Mouse (Mus musculus): Measurements from ENCODE around the gene Gpnmb. TPM values are rescaled to one million over a fixed set of nuclear protein-coding genes. Genes with fewer than 3 reads are reported as not detected.
A peak's percentile ranks its signal among the peaks of the same experiment; 100 is the strongest.

The Gpnmb gene
- polyA plus RNA-seq (2015; fragmentation: Nextera tagmentation; extraction: Ambion mirVana) = 0.38 and 1.1 TPM in 2 replicates

- 0 out of 2 replicates have a peak, but pooled peaks have one; percentile 36 for ATAC-seq (replicated peaks; ENCODE audit: low FRiP score)
- H3K27ac ChIP-seq = no peak within 1 kb of the TSS
- H3K4me1 ChIP-seq = peaks cover 28% of the 10 kb centered on the region
- no peaks in the 10 kb centered on the region for H3K36me3 ChIP-seq
- H3K4me2 ChIP-seq = peak within 1 kb of the TSS; percentile 50
- no peaks in the 10 kb centered on the region for H3K9me3 ChIP-seq (replicated peaks)
- peaks cover 15% of the 10 kb centered on the region for H3K27me3 ChIP-seq
- peak within 1 kb of the TSS; percentile 23; the same call in 1 of the 2 replicates for H3K9ac ChIP-seq
- 41% methylated on average over 28 of the region's 28 CpGs for WGBS
- H3K4me3 ChIP-seq (replicated peaks) = peak within 1 kb of the TSS; percentile 19
Measured at GRCm38 (mm10) chr6:49036275-49037267, at the start of gene Gpnmb. Gene Gpnmb, plus strand, starts transcription at chr6:49036546.

- H3K4me3 ChIP-seq (replicated peaks) = no peak overlapping the region
- H3K4me1 ChIP-seq = no peaks in the 10 kb centered on the region
- no peak overlapping the region for H3K9ac ChIP-seq
- ATAC-seq (replicated peaks; ENCODE audit: low FRiP score) = no peak
- H3K27me3 ChIP-seq = no peaks in the 10 kb centered on the region
- H3K9me3 ChIP-seq (replicated peaks) = no peaks in the 10 kb centered on the region
- WGBS = 90% methylated on average over 5 of the region's 5 CpGs
- H3K27ac ChIP-seq = no peak overlapping the region
- no peaks in the 10 kb centered on the region for H3K36me3 ChIP-seq
- H3K4me2 ChIP-seq = no peak overlapping the region
Measured at GRCm38 (mm10) chr6:48989971-48990370, 46.4 kb upstream of the Gpnmb start.

- no peak overlapping the region for H3K4me2 ChIP-seq
- H3K9me3 ChIP-seq (replicated peaks) = no peaks in the 10 kb centered on the region
- no peak overlapping the region for H3K9ac ChIP-seq
- no peak overlapping the region for H3K27ac ChIP-seq
- no peak for ATAC-seq (replicated peaks; ENCODE audit: low FRiP score)
- WGBS = 76% methylated on average over 4 of the region's 4 CpGs
- H3K4me3 ChIP-seq (replicated peaks) = no peak overlapping the region
- no peaks in the 10 kb centered on the region for H3K36me3 ChIP-seq
- H3K27me3 ChIP-seq = no peaks in the 10 kb centered on the region
- H3K4me1 ChIP-seq = no peaks in the 10 kb centered on the region
Measured at GRCm38 (mm10) chr6:48991991-48992390, 44.4 kb upstream of the Gpnmb start.

GRCm38 (mm10) chr6:48998186-48998585 is 38.2 kb upstream of the Gpnmb start:
- Histone ChIP-seq H3K27ac (no peak overlapping the region), H3K36me3 (no peaks in the 10 kb centered on the region), H3K9me3 (replicated peaks) (no peaks in the 10 kb centered on the region), H3K9ac (no peak overlapping the region), H3K4me1 (no peaks in the 10 kb centered on the region), H3K4me2 (no peak overlapping the region), H3K4me3 (replicated peaks) (no peak overlapping the region), H3K27me3 (no peaks in the 10 kb centered on the region)
- 48% methylated on average over 6 of the region's 6 CpGs for WGBS
- no peak for ATAC-seq (replicated peaks; ENCODE audit: low FRiP score)

- Histone ChIP-seq H3K27me3 (no peaks in the 10 kb centered on the region), H3K4me2 (no peak overlapping the region), H3K9ac (no peak overlapping the region), H3K9me3 (replicated peaks) (no peaks in the 10 kb centered on the region), H3K36me3 (no peaks in the 10 kb centered on the region), H3K4me1 (no peaks in the 10 kb centered on the region), H3K27ac (no peak overlapping the region), H3K4me3 (replicated peaks) (no peak overlapping the region)
- 89% methylated on average over 4 of the region's 4 CpGs for WGBS
- ATAC-seq (replicated peaks; ENCODE audit: low FRiP score) = no peak
Measured at GRCm38 (mm10) chr6:48998796-48999195, 37.5 kb upstream of the Gpnmb start.

DNA sequence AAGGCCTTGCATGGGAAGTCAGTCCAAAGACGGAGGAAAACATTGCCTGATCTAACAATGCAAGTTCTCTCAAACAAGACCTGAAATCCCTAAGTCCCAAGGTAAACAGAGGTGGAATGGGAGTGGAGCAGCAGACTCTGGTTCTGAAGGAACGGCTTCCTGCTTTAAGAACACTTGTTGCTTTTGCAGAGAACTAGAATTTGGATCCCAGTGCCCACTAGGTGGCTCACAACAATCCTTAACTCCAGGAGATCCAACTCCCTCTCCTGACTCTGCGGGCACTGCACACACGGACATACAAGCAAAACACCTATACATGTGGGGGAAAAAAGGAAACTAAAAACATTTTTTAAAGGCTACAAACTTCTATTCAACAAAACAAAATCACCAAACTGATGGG is 33.0 kb upstream of the Gpnmb start:
- H3K27ac ChIP-seq = no peak overlapping the region
- H3K36me3 ChIP-seq = no peaks in the 10 kb centered on the region
- no peak overlapping the region for H3K9ac ChIP-seq
- H3K9me3 ChIP-seq (replicated peaks) = no peaks in the 10 kb centered on the region
- peaks cover 3% of the 10 kb centered on the region for H3K4me1 ChIP-seq
- H3K27me3 ChIP-seq = no peaks in the 10 kb centered on the region
- H3K4me3 ChIP-seq (replicated peaks) = no peak overlapping the region
- H3K4me2 ChIP-seq = no peak overlapping the region
- no peak for ATAC-seq (replicated peaks; ENCODE audit: low FRiP score)
- WGBS = 37% methylated on average over 4 of the region's 4 CpGs

DNA sequence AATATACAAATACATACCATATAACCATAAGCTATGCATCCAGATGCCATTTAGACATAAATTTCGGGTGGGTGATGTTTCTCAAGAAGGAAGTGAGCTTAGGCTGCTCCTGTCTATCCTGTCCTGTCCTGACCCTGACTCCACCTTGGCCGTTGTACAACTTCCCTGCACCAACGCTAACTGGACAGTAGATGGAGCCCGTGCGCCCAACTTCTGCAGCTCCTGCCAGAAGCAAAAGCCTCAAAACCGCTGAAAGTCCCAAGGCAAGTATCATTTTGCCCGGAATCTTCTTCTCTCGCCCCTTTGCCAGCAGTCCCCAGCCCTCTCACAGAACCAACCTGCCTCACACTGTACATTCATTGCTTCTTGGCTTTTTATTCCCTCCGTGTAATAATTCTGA is 28.4 kb upstream of the Gpnmb start:
- Histone ChIP-seq H3K9me3 (replicated peaks) (no peaks in the 10 kb centered on the region), H3K27ac (no peak overlapping the region), H3K9ac (no peak overlapping the region; the same call in 1 of the 2 replicates), H3K4me2 (peak overlapping the region; percentile 65), H3K4me3 (replicated peaks) (peak overlapping the region; percentile 41), H3K36me3 (no peaks in the 10 kb centered on the region), H3K27me3 (no peaks in the 10 kb centered on the region), H3K4me1 (peaks cover 12% of the 10 kb centered on the region)
- no peak for ATAC-seq (replicated peaks; ENCODE audit: low FRiP score)
- 3% methylated on average over 9 of the region's 9 CpGs for WGBS

- Histone ChIP-seq H3K4me1 (peaks cover 12% of the 10 kb centered on the region), H3K9ac (no peak overlapping the region; the same call in 1 of the 2 replicates), H3K4me2 (peak overlapping the region; percentile 65), H3K4me3 (replicated peaks) (peak overlapping the region; percentile 41), H3K27me3 (no peaks in the 10 kb centered on the region), H3K9me3 (replicated peaks) (no peaks in the 10 kb centered on the region), H3K36me3 (no peaks in the 10 kb centered on the region), H3K27ac (no peak overlapping the region)
- no peak for ATAC-seq (replicated peaks; ENCODE audit: low FRiP score)
- WGBS = 12% methylated on average over 13 of the region's 13 CpGs
Measured at GRCm38 (mm10) chr6:49008420-49009160, 27.8 kb upstream of the Gpnmb start.

DNA sequence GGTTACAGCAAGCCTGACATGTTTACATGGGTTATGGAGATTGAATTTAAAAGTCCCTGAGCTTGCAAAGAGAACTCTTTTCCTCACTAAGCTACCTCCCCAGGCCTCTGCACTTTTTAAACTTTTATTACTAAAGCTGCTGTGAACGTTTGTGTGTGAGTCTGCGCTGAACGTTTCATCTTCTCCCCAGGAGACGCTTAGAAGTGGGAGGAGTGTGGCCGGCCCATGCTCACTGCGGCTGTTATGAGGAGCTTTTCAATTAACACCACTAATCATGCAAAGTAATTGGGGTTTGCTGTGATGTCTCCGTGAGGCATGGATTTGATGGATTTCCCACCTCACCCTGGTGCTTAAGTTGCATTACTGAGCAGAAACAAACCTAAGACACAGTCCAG is 27.2 kb upstream of the Gpnmb start:
- H3K9ac ChIP-seq = no peak overlapping the region
- H3K27me3 ChIP-seq = no peaks in the 10 kb centered on the region
- H3K9me3 ChIP-seq (replicated peaks) = no peaks in the 10 kb centered on the region
- peak overlapping the region; percentile 65 for H3K4me2 ChIP-seq
- H3K4me1 ChIP-seq = peaks cover 12% of the 10 kb centered on the region
- no peak overlapping the region for H3K27ac ChIP-seq
- peak overlapping the region; percentile 41 for H3K4me3 ChIP-seq (replicated peaks)
- no peaks in the 10 kb centered on the region for H3K36me3 ChIP-seq
- 18% methylated on average over 7 of the region's 7 CpGs for WGBS
- ATAC-seq (replicated peaks; ENCODE audit: low FRiP score) = no peak; the same call in 1 of the 2 replicates

DNA sequence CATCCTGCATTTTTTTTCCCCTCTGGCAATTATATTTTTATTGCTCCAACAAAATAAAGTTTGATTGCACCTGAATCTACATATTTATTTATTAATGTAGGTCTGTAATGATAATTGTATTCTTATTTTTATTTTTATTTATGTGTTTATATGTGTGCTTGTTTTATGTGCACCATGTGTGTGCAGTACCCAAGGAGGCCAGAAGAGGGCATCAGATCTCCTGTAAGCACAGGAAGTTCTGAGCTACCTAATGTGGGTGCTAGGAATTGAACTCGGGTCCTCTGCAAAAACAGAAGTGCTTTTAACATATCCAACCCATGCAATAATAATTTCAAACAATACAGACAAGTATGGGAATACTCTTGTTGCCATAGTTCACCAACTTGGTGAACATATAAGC is 26.7 kb upstream of the Gpnmb start:
- H3K4me1 ChIP-seq = peaks cover 12% of the 10 kb centered on the region
- WGBS = 83% methylated on average over 1 of the region's 1 CpGs
- H3K4me2 ChIP-seq = no peak overlapping the region
- no peak overlapping the region for H3K27ac ChIP-seq
- H3K27me3 ChIP-seq = no peaks in the 10 kb centered on the region
- no peaks in the 10 kb centered on the region for H3K36me3 ChIP-seq
- no peaks in the 10 kb centered on the region for H3K9me3 ChIP-seq (replicated peaks)
- no peak overlapping the region for H3K9ac ChIP-seq
- no peak overlapping the region for H3K4me3 ChIP-seq (replicated peaks)
- ATAC-seq (replicated peaks; ENCODE audit: low FRiP score) = no peak

DNA sequence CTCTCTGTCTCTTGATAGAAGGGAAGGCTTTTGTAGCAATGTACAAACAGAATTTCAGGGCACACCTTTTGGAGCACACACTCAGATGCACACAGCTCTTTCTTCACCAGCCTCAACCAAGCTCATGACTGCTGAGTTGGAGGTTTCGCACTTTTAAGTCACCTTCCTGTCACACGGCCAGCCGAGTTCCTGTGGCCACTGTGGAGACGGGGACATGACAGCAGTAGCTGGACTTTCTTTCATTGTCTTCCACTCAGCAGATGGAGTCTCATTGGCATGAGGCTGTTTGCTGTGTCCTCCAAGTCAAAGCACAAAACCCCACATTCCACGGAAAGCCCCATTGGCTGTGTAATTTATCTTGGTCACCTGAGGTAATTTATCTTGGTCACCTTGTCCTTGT is 25.2 kb upstream of the Gpnmb start:
- no peaks in the 10 kb centered on the region for H3K36me3 ChIP-seq
- no peak overlapping the region for H3K4me3 ChIP-seq (replicated peaks)
- H3K27me3 ChIP-seq = no peaks in the 10 kb centered on the region
- no peak overlapping the region for H3K27ac ChIP-seq
- peaks cover 12% of the 10 kb centered on the region for H3K4me1 ChIP-seq
- ATAC-seq (replicated peaks; ENCODE audit: low FRiP score) = no peak
- no peak overlapping the region for H3K9ac ChIP-seq
- 73% methylated on average over 5 of the region's 5 CpGs for WGBS
- no peaks in the 10 kb centered on the region for H3K9me3 ChIP-seq (replicated peaks)
- no peak overlapping the region for H3K4me2 ChIP-seq

DNA sequence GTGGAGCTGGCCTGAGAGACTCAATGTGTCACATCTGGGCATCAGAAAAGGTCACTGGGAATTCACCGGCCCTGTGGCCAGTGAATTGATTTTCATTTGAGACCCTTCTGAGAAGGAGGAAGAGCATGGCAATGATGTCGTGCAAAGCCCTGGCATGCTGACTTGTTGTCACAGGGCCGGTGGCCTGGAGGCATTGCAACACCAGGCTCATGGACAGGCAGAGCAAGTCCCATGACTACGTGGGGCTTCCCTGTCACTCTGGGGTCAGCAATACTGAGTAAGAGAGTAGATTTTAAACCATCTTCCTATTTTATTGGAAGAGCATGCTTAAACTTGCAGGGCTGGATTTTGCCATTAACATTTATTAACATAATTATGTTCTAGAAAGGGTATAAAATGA is 23.3 kb upstream of the Gpnmb start:
- peaks cover 12% of the 10 kb centered on the region for H3K4me1 ChIP-seq
- H3K9ac ChIP-seq = no peak overlapping the region
- no peaks in the 10 kb centered on the region for H3K27me3 ChIP-seq
- no peaks in the 10 kb centered on the region for H3K36me3 ChIP-seq
- WGBS = 83% methylated on average over 4 of the region's 4 CpGs
- no peaks in the 10 kb centered on the region for H3K9me3 ChIP-seq (replicated peaks)
- H3K27ac ChIP-seq = no peak overlapping the region
- H3K4me3 ChIP-seq (replicated peaks) = no peak overlapping the region
- H3K4me2 ChIP-seq = no peak overlapping the region
- ATAC-seq (replicated peaks; ENCODE audit: low FRiP score) = no peak
